Mouse (Mus musculus) midbrain, embryonic 16.5 days (tissue): ENCODE results near the gene Ednrb. TPM values are rescaled to one million over a fixed set of nuclear protein-coding genes. Genes with fewer than 3 reads are reported as not detected.

ENCODE experiments used
- ATAC-seq: fragments of 200-750 bp; cut with Nextera tagmentation; 2 replicates; pipeline ENCODE4 v1.8.0; 2017; ENCODE audit warnings: moderate TSS enrichment
- H3K27ac ChIP-seq: fragments of 300-500 bp; sonication (generic); 2 replicates; pipeline ENCODE4 v1.5.1; 2014; ENCODE audit warnings: mild to moderate bottlenecking, low read length, mixed read lengths
- H3K27me3 ChIP-seq: fragments of 300-500 bp; sonication (generic); 2 replicates; pipeline ENCODE4 v1.6.1; 2014; ENCODE audit warnings: low read depth, low read length, mixed read lengths; ENCODE audit not compliant: control insufficient read depth, insufficient read depth
- H3K36me3 ChIP-seq: fragments of 300-500 bp; sonication (generic); 2 replicates; pipeline ENCODE4 v1.6.1; 2014; ENCODE audit warnings: mild to moderate bottlenecking, low read length, moderate library complexity, mixed read lengths; ENCODE audit not compliant: control insufficient read depth, insufficient read depth
- H3K4me1 ChIP-seq: fragments of 300-500 bp; sonication (generic); 2 replicates; pipeline ENCODE4 v1.6.1; 2014; ENCODE audit warnings: mild to moderate bottlenecking, low read length, mixed read lengths; ENCODE audit not compliant: control insufficient read depth, insufficient read depth
- H3K4me2 ChIP-seq: fragments of 300-500 bp; sonication (generic); 2 replicates; pipeline ENCODE4 v1.6.1; 2014; ENCODE audit warnings: mild to moderate bottlenecking, low read length, mixed read lengths
- H3K4me3 ChIP-seq: fragments of 300-500 bp; sonication (generic); 2 replicates; pipeline ENCODE4 v1.5.1; 2014; ENCODE audit warnings: low read depth, mild to moderate bottlenecking, low read length, moderate library complexity, mixed read lengths
- H3K9ac ChIP-seq: fragments of 300-500 bp; sonication (generic); 2 replicates; pipeline ENCODE4 v1.6.1; 2014; ENCODE audit warnings: low read depth, low read length, mixed read lengths
- H3K9me3 ChIP-seq: fragments of 300-500 bp; sonication (generic); replicated peaks from 2 replicates; pipeline ENCODE4 v1.6.1; 2014; ENCODE audit warnings: mild to moderate bottlenecking, low read length, mixed read lengths; ENCODE audit not compliant: control insufficient read depth, poor library complexity, severe bottlenecking
- WGBS: fragments of 180-500 bp; shearing (Covaris S2); extraction: QIAGEN DNeasy Blood & Tissue Kit; methylation state at CpG from one replicate; pipeline ENCODE4 v1.1.7; 2014; 5-methylcytosine and 5-hydroxymethylcytosine counted together
- polyA plus RNA-seq: library from polyadenylated mRNA; unstranded; fragments of >200 nt; fragmentation: Nextera tagmentation; extraction: Ambion mirVana; gene quantifications from 2 replicates; pipeline ENCODE4 v1.2.1, GENCODE M21; 2015

Ednrb gene
- polyA plus RNA-seq, 1 experiment from 2014 or later: 114 TPM

GRCm38 (mm10) chr14:103832472-103832871 is 11.7 kb downstream of the Ednrb start:
- H3K9me3 ChIP-seq: no peaks in the 10 kb centered on the region
- H3K4me1 ChIP-seq: no peaks in the 10 kb centered on the region
- 90% methylated on average over 4 of the region's 4 CpGs for WGBS
- no peak overlapping the region for H3K4me3 ChIP-seq
- no peak for ATAC-seq
- H3K4me2 ChIP-seq: no peak overlapping the region
- no peak overlapping the region for H3K9ac ChIP-seq
- H3K27ac ChIP-seq: no peak overlapping the region
- no peaks in the 10 kb centered on the region for H3K36me3 ChIP-seq
- H3K27me3 ChIP-seq: no peaks in the 10 kb centered on the region

GRCm38 (mm10) chr14:103831007-103831406 is 13.2 kb downstream of the Ednrb start:
- 75% methylated on average over 5 of the region's 5 CpGs for WGBS

GRCm38 (mm10) chr14:103826343-103826742 is 17.9 kb downstream of the Ednrb start:
- ATAC-seq: no peak
- no peak overlapping the region for H3K4me3 ChIP-seq
- no peak overlapping the region for H3K27ac ChIP-seq
- no peaks in the 10 kb centered on the region for H3K4me1 ChIP-seq
- no peaks in the 10 kb centered on the region for H3K27me3 ChIP-seq
- 94% methylated on average over 9 of the region's 9 CpGs for WGBS
- no peaks in the 10 kb centered on the region for H3K36me3 ChIP-seq
- H3K4me2 ChIP-seq: no peak overlapping the region
- H3K9me3 ChIP-seq: no peaks in the 10 kb centered on the region
- no peak overlapping the region for H3K9ac ChIP-seq

More at GRCm38 (mm10) chr14:103831007-103831406, 13.2 kb downstream of the Ednrb start:
- Histone ChIP-seq H3K4me3 (no peak overlapping the region), H3K4me2 (no peak overlapping the region), H3K27ac (no peak overlapping the region), H3K4me1 (no peaks in the 10 kb centered on the region), H3K27me3 (no peaks in the 10 kb centered on the region), H3K36me3 (no peaks in the 10 kb centered on the region), H3K9me3 (no peaks in the 10 kb centered on the region), H3K9ac (no peak overlapping the region)
- no peak for ATAC-seq

GRCm38 (mm10) chr14:103825934-103826333 is 18.3 kb downstream of the Ednrb start:
- no peak for ATAC-seq
- H3K27me3 ChIP-seq: no peaks in the 10 kb centered on the region
- no peak overlapping the region for H3K4me2 ChIP-seq
- no peak overlapping the region for H3K9ac ChIP-seq
- H3K4me1 ChIP-seq: no peaks in the 10 kb centered on the region
- no peaks in the 10 kb centered on the region for H3K9me3 ChIP-seq
- H3K4me3 ChIP-seq: no peak overlapping the region
- 94% methylated on average over 5 of the region's 5 CpGs for WGBS
- no peaks in the 10 kb centered on the region for H3K36me3 ChIP-seq
- no peak overlapping the region for H3K27ac ChIP-seq

- H3K9me3 ChIP-seq: no peaks in the 10 kb centered on the region
- no peaks in the 10 kb centered on the region for H3K4me1 ChIP-seq
- no peak overlapping the region for H3K4me3 ChIP-seq
- no peak for ATAC-seq
- 75% methylated on average over 7 of the region's 7 CpGs for WGBS
- no peaks in the 10 kb centered on the region for H3K27me3 ChIP-seq
- H3K4me2 ChIP-seq: no peak overlapping the region
- no peaks in the 10 kb centered on the region for H3K36me3 ChIP-seq
- no peak overlapping the region for H3K9ac ChIP-seq
- H3K27ac ChIP-seq: no peak overlapping the region
Measured at GRCm38 (mm10) chr14:103823501-103823900, 20.7 kb downstream of the Ednrb start.

GRCm38 (mm10) chr14:103822590-103822989 is 21.6 kb downstream of the Ednrb start:
- Histone ChIP-seq H3K27ac (no peak overlapping the region), H3K4me1 (no peaks in the 10 kb centered on the region), H3K9ac (no peak overlapping the region), H3K9me3 (no peaks in the 10 kb centered on the region), H3K36me3 (no peaks in the 10 kb centered on the region), H3K4me3 (no peak overlapping the region), H3K4me2 (no peak overlapping the region), H3K27me3 (no peaks in the 10 kb centered on the region)
- ATAC-seq: no peak
- WGBS: 40% methylated on average over 1 of the region's 1 CpGs

- Histone ChIP-seq H3K4me2 (no peak overlapping the region), H3K4me3 (no peak overlapping the region), H3K9ac (no peak overlapping the region), H3K36me3 (no peaks in the 10 kb centered on the region), H3K27ac (no peak overlapping the region), H3K4me1 (no peaks in the 10 kb centered on the region), H3K9me3 (no peaks in the 10 kb centered on the region), H3K27me3 (no peaks in the 10 kb centered on the region)
- WGBS: 88% methylated on average over 25 of the region's 25 CpGs
- ATAC-seq: no peak
Measured at GRCm38 (mm10) chr14:103816637-103817308, 27.4 kb downstream of the Ednrb start.

GRCm38 (mm10) chr14:103815542-103815941 is 28.7 kb downstream of the Ednrb start:
- ATAC-seq: no peak
- Histone ChIP-seq H3K27me3 (no peaks in the 10 kb centered on the region), H3K4me2 (no peak overlapping the region), H3K36me3 (no peaks in the 10 kb centered on the region), H3K4me3 (no peak overlapping the region), H3K27ac (no peak overlapping the region), H3K4me1 (no peaks in the 10 kb centered on the region), H3K9ac (no peak overlapping the region), H3K9me3 (no peaks in the 10 kb centered on the region)
- WGBS: 75% methylated on average over 16 of the region's 16 CpGs

- ATAC-seq: no peak
- WGBS: 72% methylated on average over 10 of the region's 10 CpGs
- H3K4me1 ChIP-seq: no peaks in the 10 kb centered on the region
- H3K36me3 ChIP-seq: no peaks in the 10 kb centered on the region
- H3K9ac ChIP-seq: no peak overlapping the region
- no peak overlapping the region for H3K27ac ChIP-seq
- H3K27me3 ChIP-seq: no peaks in the 10 kb centered on the region
- H3K4me2 ChIP-seq: no peak overlapping the region
- no peak overlapping the region for H3K4me3 ChIP-seq
- no peaks in the 10 kb centered on the region for H3K9me3 ChIP-seq
Measured at GRCm38 (mm10) chr14:103814015-103814691, 30.0 kb downstream of the Ednrb start.
